Mouse (Mus musculus) intestine, embryonic 15.5 days (tissue): ENCODE results near the gene Sppl3. TPM values are rescaled to one million over a fixed set of nuclear protein-coding genes. Genes with fewer than 3 reads are reported as not detected.
"Not testable (repeated sequence)": the region's sequence is repeated elsewhere in the genome, so short reads cannot be mapped to it uniquely, and the experiment has no call there.

Source experiments
- ATAC-seq: fragments of 200-750 bp; cut with Nextera tagmentation; 2 replicates; pipeline ENCODE4 v1.8.0; 2017; ENCODE audit warnings: moderate TSS enrichment, moderate library complexity
- H3K27ac ChIP-seq: fragments of 300-500 bp; sonication (generic); 2 replicates; pipeline ENCODE4 v1.5.1; 2015; ENCODE audit warnings: mild to moderate bottlenecking, inconsistent platforms
- H3K27me3 ChIP-seq: fragments of 300-500 bp; sonication (generic); replicated peaks from 2 replicates; pipeline ENCODE4 v1.6.1; 2015; ENCODE audit warnings: inconsistent platforms
- H3K36me3 ChIP-seq: fragments of 300-500 bp; sonication (generic); 2 replicates; pipeline ENCODE4 v1.6.1; 2015; ENCODE audit warnings: inconsistent platforms
- H3K4me1 ChIP-seq: fragments of 300-500 bp; sonication (generic); replicated peaks from 2 replicates; pipeline ENCODE4 v1.6.1; 2015; ENCODE audit warnings: inconsistent platforms
- H3K4me2 ChIP-seq: fragments of 300-500 bp; sonication (generic); replicated peaks from 2 replicates; pipeline ENCODE4 v1.6.1; 2015; ENCODE audit warnings: mild to moderate bottlenecking, inconsistent platforms
- H3K4me3 ChIP-seq: fragments of 300-500 bp; sonication (generic); replicated peaks from 2 replicates; pipeline ENCODE4 v1.5.1; 2015; ENCODE audit warnings: inconsistent platforms
- H3K9ac ChIP-seq: fragments of 300-500 bp; sonication (generic); 2 replicates; pipeline ENCODE4 v1.6.1; 2015; ENCODE audit warnings: inconsistent platforms
- H3K9me3 ChIP-seq: fragments of 300-500 bp; sonication (generic); 2 replicates; pipeline ENCODE4 v1.6.1; 2016; ENCODE audit warnings: inconsistent platforms
- WGBS: fragments of 180-500 bp; shearing (Covaris S2); methylation state at CpG from one replicate; pipeline ENCODE4 v1.1.7; 2015; 5-methylcytosine and 5-hydroxymethylcytosine counted together
- polyA plus RNA-seq: library from polyadenylated mRNA; unstranded; fragments of >200 nt; fragmentation: Nextera tagmentation; extraction: Ambion mirVana; gene quantifications from 2 replicates; pipeline ENCODE4 v1.2.1, GENCODE M21; 2015

Gene Sppl3
- polyA plus RNA-seq, 1 experiment from 2014 or later = 23.6 TPM

DNA sequence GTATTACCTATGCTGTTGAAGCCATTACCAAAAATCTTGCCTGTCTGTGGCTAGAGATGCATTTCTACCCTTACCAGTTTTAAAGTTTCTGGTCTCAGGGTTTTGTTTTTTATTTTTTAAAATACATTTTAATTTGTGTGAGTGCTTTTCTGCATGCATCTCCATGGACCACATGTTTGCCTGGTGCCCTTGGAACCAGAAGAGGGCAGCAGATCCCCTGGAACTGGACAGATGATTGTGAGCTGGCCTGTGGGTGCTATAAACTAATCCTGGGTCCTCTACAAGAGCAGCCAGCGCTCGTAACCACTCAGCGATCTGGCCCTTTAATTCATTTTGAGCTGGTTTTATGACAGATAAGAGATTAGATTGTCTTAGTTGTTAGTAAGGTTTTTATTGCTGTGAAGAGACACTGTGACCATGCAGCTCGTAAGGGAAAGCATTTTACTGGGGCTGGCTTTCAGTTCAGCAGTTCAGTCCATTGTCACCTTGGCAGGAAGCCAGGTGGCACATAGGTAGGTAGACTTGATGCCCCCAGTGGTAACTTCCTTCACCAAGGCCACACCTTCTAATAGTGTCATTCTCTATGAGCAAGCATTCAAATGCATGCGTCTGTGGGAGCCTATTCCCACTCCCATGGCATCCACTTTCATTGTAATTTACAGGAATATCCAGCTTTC, 78.8 kb downstream of the Sppl3 start:
- no peaks in the 10 kb centered on the region for H3K4me1 ChIP-seq
- H3K4me2 ChIP-seq = no peak overlapping the region
- H3K9ac ChIP-seq = no peak overlapping the region
- H3K36me3 ChIP-seq = peaks cover 41% of the 10 kb centered on the region
- 72% methylated on average over 5 of the region's 5 CpGs for WGBS
- no peaks in the 10 kb centered on the region for H3K27me3 ChIP-seq
- H3K27ac ChIP-seq = no peak overlapping the region
- no peaks in the 10 kb centered on the region for H3K9me3 ChIP-seq
- no peak overlapping the region for H3K4me3 ChIP-seq
- ATAC-seq = peak; percentile 64

DNA sequence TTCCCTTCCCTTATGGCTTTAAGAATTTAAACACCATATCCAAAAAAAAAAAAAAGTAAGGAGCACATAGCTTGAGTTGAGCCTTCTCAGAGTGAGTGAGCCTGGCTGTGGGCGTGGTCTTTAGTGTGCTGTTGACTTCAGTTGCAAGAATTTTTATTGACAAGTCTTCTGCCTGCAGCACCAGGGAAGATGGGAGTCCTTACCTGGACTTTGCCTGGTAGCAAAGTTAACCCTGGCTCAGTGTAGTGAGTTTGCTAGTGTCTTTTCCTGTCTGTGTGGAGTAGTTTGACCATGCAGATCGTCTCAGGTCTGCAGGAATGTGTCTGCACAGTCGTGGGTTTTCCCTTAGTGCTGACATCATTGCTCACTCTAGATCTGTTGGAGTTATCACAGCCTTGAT, 80.1 kb downstream of the Sppl3 start:
- no peak overlapping the region for H3K27ac ChIP-seq
- no peaks in the 10 kb centered on the region for H3K4me1 ChIP-seq
- H3K9me3 ChIP-seq = no peaks in the 10 kb centered on the region
- H3K4me3 ChIP-seq = no peak overlapping the region
- ATAC-seq = peak; percentile 67
- WGBS = 55% methylated on average over 3 of the region's 3 CpGs
- H3K9ac ChIP-seq = no peak overlapping the region
- peaks cover 46% of the 10 kb centered on the region for H3K36me3 ChIP-seq
- H3K27me3 ChIP-seq = no peaks in the 10 kb centered on the region
- no peak overlapping the region for H3K4me2 ChIP-seq

GRCm38 (mm10) chr5:115091776-115092175, 80.8 kb downstream of the Sppl3 start:
- H3K27me3 ChIP-seq = no peaks in the 10 kb centered on the region
- H3K36me3 ChIP-seq = peaks cover 46% of the 10 kb centered on the region
- ATAC-seq = no peak
- 88% methylated on average over 6 of the region's 6 CpGs for WGBS
- no peak overlapping the region for H3K27ac ChIP-seq
- no peaks in the 10 kb centered on the region for H3K4me1 ChIP-seq
- no peak overlapping the region for H3K9ac ChIP-seq
- no peaks in the 10 kb centered on the region for H3K9me3 ChIP-seq
- H3K4me3 ChIP-seq = no peak overlapping the region
- no peak overlapping the region for H3K4me2 ChIP-seq

- H3K36me3 ChIP-seq = peaks cover 41% of the 10 kb centered on the region
- no peaks in the 10 kb centered on the region for H3K27me3 ChIP-seq
- H3K4me2 ChIP-seq = no peak within 1 kb of the TSS
- H3K9ac ChIP-seq = no peak within 1 kb of the TSS
- no peaks in the 10 kb centered on the region for H3K9me3 ChIP-seq
- no peak for ATAC-seq
- 97% methylated on average over 8 of the region's 8 CpGs for WGBS
- no peaks in the 10 kb centered on the region for H3K4me1 ChIP-seq
- H3K27ac ChIP-seq = no peak within 1 kb of the TSS
- no peak within 1 kb of the TSS for H3K4me3 ChIP-seq
Observed at GRCm38 (mm10) chr5:115098195-115098594, 87.3 kb downstream of the Sppl3 start, which contains the start of gene Gm10401. Gm10401 (minus strand) TSS chr5:115098295.

DNA sequence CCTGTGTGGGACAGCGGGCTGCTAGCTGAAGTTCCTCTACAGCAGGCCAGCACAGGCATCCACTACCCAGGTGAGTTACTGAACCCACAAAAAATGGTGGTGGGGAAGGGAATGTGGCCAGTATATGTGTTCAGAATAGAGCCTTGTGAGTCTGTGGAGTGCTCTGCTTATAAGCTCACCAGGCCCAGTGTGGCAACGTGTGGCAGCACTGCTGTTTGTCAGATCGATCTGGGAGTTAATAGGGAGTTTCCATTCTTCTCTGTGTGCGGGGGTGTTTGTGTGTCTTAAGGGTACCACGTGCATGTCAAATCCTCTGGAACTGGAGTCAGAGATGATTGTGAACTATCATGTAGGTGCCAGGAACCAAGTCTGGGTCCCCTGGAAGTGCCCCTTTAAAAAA, 88.6 kb downstream of the Sppl3 start:
- H3K4me2 ChIP-seq = no peak overlapping the region
- H3K27me3 ChIP-seq = no peaks in the 10 kb centered on the region
- H3K4me1 ChIP-seq = no peaks in the 10 kb centered on the region
- 83% methylated on average over 5 of the region's 5 CpGs for WGBS
- H3K9me3 ChIP-seq = no peaks in the 10 kb centered on the region
- no peak for ATAC-seq
- no peak overlapping the region for H3K4me3 ChIP-seq
- H3K27ac ChIP-seq = no peak overlapping the region
- H3K9ac ChIP-seq = no peak overlapping the region
- H3K36me3 ChIP-seq = peaks cover 41% of the 10 kb centered on the region

- Histone ChIP-seq H3K9ac (no peak overlapping the region), H3K4me2 (no peak overlapping the region), H3K27me3 (no peaks in the 10 kb centered on the region), H3K9me3 (no peaks in the 10 kb centered on the region), H3K27ac (no peak overlapping the region), H3K36me3 (peaks cover 38% of the 10 kb centered on the region), H3K4me1 (no peaks in the 10 kb centered on the region), H3K4me3 (no peak overlapping the region)
- no peak for ATAC-seq
- WGBS = 83% methylated on average over 9 of the region's 9 CpGs
Observed at GRCm38 (mm10) chr5:115099991-115100390, 89.1 kb downstream of the Sppl3 start.

- Histone ChIP-seq H3K27me3 (no peaks in the 10 kb centered on the region), H3K4me1 (no peaks in the 10 kb centered on the region), H3K36me3 (peaks cover 33% of the 10 kb centered on the region), H3K27ac (no peak overlapping the region), H3K9ac (no peak overlapping the region), H3K4me2 (no peak overlapping the region), H3K4me3 (no peak overlapping the region), H3K9me3 (no peaks in the 10 kb centered on the region)
- no peak for ATAC-seq
- WGBS = 85% methylated on average over 6 of the region's 6 CpGs
Observed at GRCm38 (mm10) chr5:115100473-115100872, 89.5 kb downstream of the Sppl3 start.

- Histone ChIP-seq H3K4me2 (no peak overlapping the region), H3K27ac (no peak overlapping the region), H3K9me3 (no peaks in the 10 kb centered on the region), H3K9ac (no peak overlapping the region), H3K4me3 (no peak overlapping the region), H3K36me3 (peaks cover 17% of the 10 kb centered on the region), H3K27me3 (no peaks in the 10 kb centered on the region), H3K4me1 (no peaks in the 10 kb centered on the region)
- 85% methylated on average over 2 of the region's 2 CpGs for WGBS
- ATAC-seq = no peak
Observed at GRCm38 (mm10) chr5:115102231-115102630, 91.3 kb downstream of the Sppl3 start.

DNA sequence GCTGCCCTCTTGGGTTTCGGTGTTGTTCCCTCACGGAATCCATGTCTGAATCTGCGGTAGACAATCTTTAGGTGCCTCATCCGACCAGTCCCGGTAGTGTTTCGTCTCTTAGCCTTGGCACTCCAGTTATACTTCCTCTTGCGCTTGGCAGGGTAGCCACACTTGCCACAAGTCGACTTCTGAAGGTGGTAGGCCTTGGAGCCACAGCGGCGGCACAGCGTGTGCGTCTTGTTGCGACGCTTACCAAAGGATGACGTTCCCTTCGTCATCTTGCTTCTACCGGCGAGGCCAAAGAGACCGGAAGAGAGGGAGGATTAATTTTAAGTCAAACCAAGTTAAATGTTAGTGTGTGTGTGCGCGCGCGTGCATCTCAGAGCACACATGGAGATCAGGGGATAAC, 92.3 kb downstream of the Sppl3 start:
- not testable (repeated sequence) for H3K27ac ChIP-seq, H3K4me2 ChIP-seq, H3K9ac ChIP-seq, H3K4me1 ChIP-seq, H3K9me3 ChIP-seq, H3K4me3 ChIP-seq, ATAC-seq, H3K27me3 ChIP-seq
- WGBS = 96% methylated on average over 23 of the region's 23 CpGs
- H3K36me3 ChIP-seq = peaks cover 13% of the 10 kb centered on the region

DNA sequence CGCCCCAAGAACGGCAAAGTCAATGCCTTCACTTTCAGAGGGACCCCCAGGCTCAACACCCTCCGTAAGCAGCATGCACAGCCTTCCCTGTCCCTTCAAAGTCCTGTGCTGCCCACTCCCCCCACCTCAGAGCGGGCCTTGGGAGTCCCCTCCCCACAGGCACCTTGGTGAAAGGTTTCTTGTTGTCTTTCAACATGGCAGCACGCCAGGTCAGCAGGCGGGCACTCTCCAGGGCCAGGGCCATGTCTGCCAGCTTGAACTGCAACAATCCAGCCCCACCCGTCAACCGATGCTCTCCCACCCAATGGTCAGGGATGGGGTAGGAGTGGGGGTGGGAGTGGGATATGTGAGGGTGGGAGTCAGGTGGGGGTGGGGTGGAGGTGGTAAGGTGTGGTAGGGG, 100.2 kb downstream of the Sppl3 start:
- no peak for ATAC-seq
- H3K4me3 ChIP-seq = no peak overlapping the region
- no peak overlapping the region for H3K9ac ChIP-seq
- H3K36me3 ChIP-seq = peaks cover 22% of the 10 kb centered on the region; the same call in 1 of the 2 replicates
- no peak overlapping the region for H3K4me2 ChIP-seq
- H3K9me3 ChIP-seq = no peaks in the 10 kb centered on the region
- H3K27ac ChIP-seq = no peak overlapping the region
- no peaks in the 10 kb centered on the region for H3K27me3 ChIP-seq
- WGBS = 93% methylated on average over 8 of the region's 8 CpGs
- H3K4me1 ChIP-seq = no peaks in the 10 kb centered on the region

- 94% methylated on average over 12 of the region's 12 CpGs for WGBS
- peaks cover 23% of the 10 kb centered on the region; the same call in 1 of the 2 replicates for H3K36me3 ChIP-seq
- no peak overlapping the region for H3K4me3 ChIP-seq
- H3K4me1 ChIP-seq = no peaks in the 10 kb centered on the region; the same call in 1 of the 2 replicates
- no peaks in the 10 kb centered on the region for H3K27me3 ChIP-seq
- H3K27ac ChIP-seq = no peak overlapping the region
- 0 out of 2 replicates have a peak overlapping the region, but pooled peaks have one; percentile 20 for H3K9ac ChIP-seq
- no peaks in the 10 kb centered on the region for H3K9me3 ChIP-seq
- H3K4me2 ChIP-seq = no peak overlapping the region
- no peak for ATAC-seq
Observed at GRCm38 (mm10) chr5:115113244-115113643, 102.3 kb downstream of the Sppl3 start.

GRCm38 (mm10) chr5:115114501-115114900, 103.6 kb downstream of the Sppl3 start:
- Histone ChIP-seq H3K4me3 (no peak overlapping the region), H3K9ac (no peak overlapping the region), H3K4me2 (no peak overlapping the region), H3K9me3 (no peaks in the 10 kb centered on the region), H3K27ac (peak overlapping the region; percentile 19; the same call in 1 of the 2 replicates), H3K4me1 (peaks cover 3% of the 10 kb centered on the region), H3K27me3 (no peaks in the 10 kb centered on the region), H3K36me3 (peaks cover 23% of the 10 kb centered on the region; the same call in 1 of the 2 replicates)
- peak; percentile 50 for ATAC-seq
- WGBS = 80% methylated on average over 8 of the region's 8 CpGs

DNA sequence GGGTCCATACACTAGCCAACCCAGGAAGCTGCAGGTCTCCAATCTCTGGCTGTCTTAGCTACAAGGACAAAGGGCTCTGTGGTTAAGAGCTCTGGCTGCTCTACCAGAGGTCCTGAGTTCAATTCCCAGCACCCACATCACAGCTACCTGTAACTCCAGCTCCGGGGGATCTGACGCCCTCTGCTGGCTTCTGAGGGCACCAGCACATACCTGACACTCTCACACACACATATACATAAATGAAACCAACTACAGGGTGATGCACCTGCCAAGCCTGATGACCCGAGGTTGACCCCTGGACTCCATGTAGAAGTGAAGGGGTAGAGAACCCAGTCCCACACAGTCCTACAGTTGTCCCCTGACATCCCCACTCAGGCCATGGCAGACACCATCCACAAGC, 105.5 kb downstream of the Sppl3 start:
- peaks cover 18% of the 10 kb centered on the region; the same call in 1 of the 2 replicates for H3K36me3 ChIP-seq
- no peak overlapping the region for H3K4me2 ChIP-seq
- H3K27ac ChIP-seq = no peak overlapping the region
- no peaks in the 10 kb centered on the region for H3K27me3 ChIP-seq
- no peak overlapping the region for H3K4me3 ChIP-seq
- ATAC-seq = no peak
- peaks cover 5% of the 10 kb centered on the region for H3K4me1 ChIP-seq
- no peak overlapping the region for H3K9ac ChIP-seq
- no peaks in the 10 kb centered on the region for H3K9me3 ChIP-seq
- 93% methylated on average over 3 of the region's 3 CpGs for WGBS
